In the genomic region with DNA sequence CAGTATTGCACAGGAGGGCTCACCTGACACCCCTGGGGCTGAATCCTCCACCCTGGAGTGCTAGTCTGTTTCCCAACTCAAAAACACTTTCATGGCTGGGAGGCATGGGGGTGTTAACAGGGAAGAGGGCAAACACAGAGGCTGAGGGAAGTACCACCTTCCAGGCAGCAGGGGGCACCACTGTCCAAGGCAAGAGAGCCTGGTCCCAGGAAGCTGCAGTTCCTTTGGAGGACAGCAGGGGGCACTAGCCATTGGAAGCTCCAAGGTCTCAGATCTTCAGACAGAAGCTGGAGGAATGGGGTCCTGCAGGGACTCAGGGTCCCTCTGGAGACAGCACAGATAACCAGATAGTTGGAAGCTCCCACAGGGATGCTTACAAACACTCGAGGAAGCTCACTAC, we compare ENCODE assay signal across 8 mouse cellular contexts. TPM values are rescaled to one million over a fixed set of nuclear protein-coding genes. Genes with fewer than 3 reads are reported as not detected.
DNase-seq lines count a peak whose midpoint lies in the region; ATAC-seq and TF ChIP-seq lines count a peak whose summit lies in the region.

No protein-coding gene starts in this region.

- no peak for DNase-seq in Patski (ENCODE audit: low read depth, low spot score)
- DNase-seq in cerebellum, adult 18-20 months: peak; percentile 85 to 91
- DNase-seq in forebrain, postnatal 0 days: peak; percentile 95
- DNase-seq in hindbrain, embryonic 14.5 days (ENCODE audit: low spot score): peak; percentile 96
- DNase-seq in layer of hippocampus, postnatal 25 days (ENCODE audit: extremely low spot score in 1 of 2, low spot score in 1 of 2): peak; percentile 98 to 99
- DNase-seq in lung, postnatal 4 days: peak; percentile 85 to 93
- peak; percentile 82 for DNase-seq in right cerebral cortex, adult 18-20 months
- peak; percentile 75 to 83 for DNase-seq in urinary bladder, adult 18-20 months (ENCODE audit: low spot score in 2 of 2)

- no peaks in the 10 kb centered on the region for H3K27me3 ChIP-seq in Patski
- H3K27me3 ChIP-seq in forebrain, postnatal 0 days (ENCODE audit: insufficient read depth, low read length): no peaks in the 10 kb centered on the region
- H3K27me3 ChIP-seq in hindbrain, embryonic 14.5 days (ENCODE audit: control insufficient read depth, insufficient read depth, low read length): no peaks in the 10 kb centered on the region

- H3K4me3 ChIP-seq in forebrain, postnatal 0 days (ENCODE audit: low read depth, low read length): no peak overlapping the region
- no peak overlapping the region for H3K4me3 ChIP-seq in hindbrain, embryonic 14.5 days (replicated peaks; ENCODE audit: low read length)

- H3K27ac ChIP-seq in forebrain, postnatal 0 days (ENCODE audit: low read depth, low read length): no peak overlapping the region
- no peak overlapping the region for H3K27ac ChIP-seq in hindbrain, embryonic 14.5 days

- CTCF ChIA-PET in Patski (lab: Charles Lee): interaction anchor here (0.7 to 7.2 kb wide), 28 partner anchors 9 to 231 kb away, joined by 3 to 142 read pairs (median 5); a partner anchor contains a TSS

- 33% methylated on average over 1 of the region's 1 CpGs for WGBS in forebrain, postnatal 0 days
- 29% methylated on average over 1 of the region's 1 CpGs for WGBS in hindbrain, embryonic 14.5 days

- no peaks in the 10 kb centered on the region for H3K4me1 ChIP-seq in forebrain, postnatal 0 days (ENCODE audit: insufficient read depth)
- 0 out of 2 replicates have a peak, but pooled peaks cover 8% of the 10 kb centered on the region for H3K4me1 ChIP-seq in hindbrain, embryonic 14.5 days (replicated peaks; ENCODE audit: control insufficient read depth, insufficient read depth, low read length)

- H3K9me3 ChIP-seq in forebrain, postnatal 0 days (ENCODE audit: low read length): no peaks in the 10 kb centered on the region
- no peaks in the 10 kb centered on the region for H3K9me3 ChIP-seq in hindbrain, embryonic 14.5 days (ENCODE audit: control insufficient read depth, low read length)

- ATAC-seq in Patski: peak; percentile 46
- ATAC-seq in forebrain, postnatal 0 days: peak; percentile 70
- peak; percentile 19; the same call in 1 of the 2 replicates for ATAC-seq in hindbrain, embryonic 14.5 days (ENCODE audit: low FRiP score)

- in situ Hi-C loops in Patski (cut with MboI; ENCODE audit: low pct_unique_long_range_greater_than_20kb): loop anchor here (5.0 to 25.0 kb wide), 3 partner anchors 68 to 638 kb away; a partner anchor contains a TSS

- no peak overlapping the region for H3K9ac ChIP-seq in forebrain, postnatal 0 days
- H3K9ac ChIP-seq in hindbrain, embryonic 14.5 days: no peak overlapping the region

- peaks cover 8% of the 10 kb centered on the region; the same call in 1 of the 2 replicates for H3K36me3 ChIP-seq in forebrain, postnatal 0 days (ENCODE audit: insufficient read depth)
- no peaks in the 10 kb centered on the region for H3K36me3 ChIP-seq in hindbrain, embryonic 14.5 days (replicated peaks; ENCODE audit: control insufficient read depth, insufficient read depth)

- no peak overlapping the region for H3K4me2 ChIP-seq in forebrain, postnatal 0 days (ENCODE audit: low read depth)
- no peak overlapping the region for H3K4me2 ChIP-seq in hindbrain, embryonic 14.5 days (replicated peaks)

- TF ChIP-seq CTCF in Patski (IDR thresholded peaks at IDR 0.05): no peak
- peak; percentile 100 for TF ChIP-seq CTCF in forebrain, postnatal 0 days (IDR thresholded peaks at IDR 0.05; ENCODE audit: low read depth)

- POLR2A ChIA-PET in Patski (lab: Charles Lee): interaction anchor here (0.7 to 1.3 kb wide), 2 partner anchors 122 to 127 kb away, joined by 3 to 4 read pairs; a partner anchor contains a TSS

RNA-seq across cellular contexts. Expression of a gene that starts 18.2 kb away (rescaled TPM):
- 1.1 TPM for polyA plus RNA-seq in Patski (2021)
- 0.81 and 2.0 TPM in 2 replicates for total RNA-seq in forebrain, postnatal 0 days (2014; rRNA removed)
- polyA plus RNA-seq in forebrain, postnatal 0 days (2015; fragmentation: Nextera tagmentation; extraction: Ambion mirVana): 1.6 and 1.7 TPM in 2 replicates
- polyA plus RNA-seq in hindbrain, embryonic 14.5 days (2014; fragmentation: Nextera tagmentation; extraction: Ambion mirVana): 0.57 and 0.99 TPM in 2 replicates
- 1 to 10 TPM; 1.5 to 2.8 TPM for total RNA-seq in layer of hippocampus, postnatal 25 days (2021)

RNA-seq across cellular contexts. Expression of a gene that starts 29.6 kb away (rescaled TPM):
- polyA plus RNA-seq in Patski (2021): not detected
- total RNA-seq in forebrain, postnatal 0 days (2014; rRNA removed): not detected in 2 replicates
- polyA plus RNA-seq in forebrain, postnatal 0 days (2015; fragmentation: Nextera tagmentation; extraction: Ambion mirVana): not detected in 2 replicates
- not detected in 2 replicates for polyA plus RNA-seq in hindbrain, embryonic 14.5 days (2014; fragmentation: Nextera tagmentation; extraction: Ambion mirVana)
- not detected for total RNA-seq in layer of hippocampus, postnatal 25 days (2021)

Comparison
In these comparisons a context has a peak if more than half of its experiments do, and no peak if none do; other contexts are left out.
1. ATAC-seq: peak in every context shown above with its lines; median percentile 70 in forebrain, postnatal 0 days; 46 in Patski; 19 in hindbrain, embryonic 14.5 days.